Mouse (Mus musculus): ENCODE data around the gene Tfdp2. TPM values are rescaled to one million over a fixed set of nuclear protein-coding genes. Genes with fewer than 3 reads are reported as not detected.

The Tfdp2 gene
- polyA plus RNA-seq, 1 experiment from 2014 or later: 128 TPM

- 96% methylated on average over 1 of the region's 1 CpGs for WGBS
- Histone ChIP-seq H3K9me3 (ENCODE audit: control insufficient read depth, low read length) (no peaks in the 10 kb centered on the region), H3K9ac (ENCODE audit: low read length) (no peak overlapping the region), H3K27ac (ENCODE audit: low read depth, low read length) (no peak overlapping the region), H3K4me3 (ENCODE audit: low read depth, low read length) (no peak overlapping the region), H3K36me3 (ENCODE audit: control insufficient read depth, insufficient read depth, low read length) (no peaks in the 10 kb centered on the region), H3K4me1 (ENCODE audit: control insufficient read depth, insufficient read depth, low read length) (no peaks in the 10 kb centered on the region), H3K27me3 (ENCODE audit: control insufficient read depth, insufficient read depth, low read length) (no peaks in the 10 kb centered on the region), H3K4me2 (no peak overlapping the region)
- no peak for ATAC-seq (ENCODE audit: low FRiP score)
- DNase-seq (ENCODE audit: low spot score, missing footprints): no peak
Measured at GRCm38 (mm10) chr9:96217299-96217698, 21.2 kb downstream of the Tfdp2 start.

- no peaks in the 10 kb centered on the region for H3K9me3 ChIP-seq (ENCODE audit: control insufficient read depth, low read length)
- ATAC-seq (ENCODE audit: low FRiP score): no peak
- H3K27ac ChIP-seq (ENCODE audit: low read depth, low read length): no peak overlapping the region
- no peaks in the 10 kb centered on the region for H3K4me1 ChIP-seq (ENCODE audit: control insufficient read depth, insufficient read depth, low read length)
- no peaks in the 10 kb centered on the region for H3K36me3 ChIP-seq (ENCODE audit: control insufficient read depth, insufficient read depth, low read length)
- H3K4me3 ChIP-seq (ENCODE audit: low read depth, low read length): no peak overlapping the region
- no peak overlapping the region for H3K9ac ChIP-seq (ENCODE audit: low read length)
- no peak overlapping the region for H3K4me2 ChIP-seq
- no peaks in the 10 kb centered on the region for H3K27me3 ChIP-seq (ENCODE audit: control insufficient read depth, insufficient read depth, low read length)
- no peak for DNase-seq (ENCODE audit: low spot score, missing footprints)
Measured at GRCm38 (mm10) chr9:96217799-96218198, 21.7 kb downstream of the Tfdp2 start.

- no peak overlapping the region for H3K4me2 ChIP-seq
- no peak overlapping the region for H3K9ac ChIP-seq (ENCODE audit: low read length)
- DNase-seq (ENCODE audit: low spot score, missing footprints) (no peak), ATAC-seq (ENCODE audit: low FRiP score) (peak; percentile 57)
- no peaks in the 10 kb centered on the region for H3K36me3 ChIP-seq (ENCODE audit: control insufficient read depth, insufficient read depth, low read length)
- H3K9me3 ChIP-seq (ENCODE audit: control insufficient read depth, low read length): no peaks in the 10 kb centered on the region
- H3K27ac ChIP-seq (ENCODE audit: low read depth, low read length): no peak overlapping the region
- no peaks in the 10 kb centered on the region for H3K27me3 ChIP-seq (ENCODE audit: control insufficient read depth, insufficient read depth, low read length)
- no peaks in the 10 kb centered on the region for H3K4me1 ChIP-seq (ENCODE audit: control insufficient read depth, insufficient read depth, low read length)
- 50% methylated on average over 2 of the region's 2 CpGs for WGBS
- no peak overlapping the region for H3K4me3 ChIP-seq (ENCODE audit: low read depth, low read length)
Measured at GRCm38 (mm10) chr9:96219114-96219669, 23.1 kb downstream of the Tfdp2 start.

GRCm38 (mm10) chr9:96220419-96220818 lies 24.3 kb downstream of the Tfdp2 start:
- H3K9me3 ChIP-seq (ENCODE audit: control insufficient read depth, low read length): no peaks in the 10 kb centered on the region
- no peaks in the 10 kb centered on the region for H3K4me1 ChIP-seq (ENCODE audit: control insufficient read depth, insufficient read depth, low read length)
- no peak overlapping the region for H3K4me2 ChIP-seq
- no peak overlapping the region for H3K4me3 ChIP-seq (ENCODE audit: low read depth, low read length)
- H3K27ac ChIP-seq (ENCODE audit: low read depth, low read length): no peak overlapping the region
- ATAC-seq (ENCODE audit: low FRiP score) (no peak), DNase-seq (ENCODE audit: low spot score, missing footprints) (no peak)
- no peaks in the 10 kb centered on the region for H3K27me3 ChIP-seq (ENCODE audit: control insufficient read depth, insufficient read depth, low read length)
- H3K36me3 ChIP-seq (ENCODE audit: control insufficient read depth, insufficient read depth, low read length): no peaks in the 10 kb centered on the region
- H3K9ac ChIP-seq (ENCODE audit: low read length): no peak overlapping the region

- no peaks in the 10 kb centered on the region for H3K36me3 ChIP-seq (ENCODE audit: control insufficient read depth, insufficient read depth, low read length)
- H3K27ac ChIP-seq (ENCODE audit: low read depth, low read length): no peak overlapping the region
- H3K9ac ChIP-seq (ENCODE audit: low read length): no peak overlapping the region
- H3K27me3 ChIP-seq (ENCODE audit: control insufficient read depth, insufficient read depth, low read length): no peaks in the 10 kb centered on the region
- no peaks in the 10 kb centered on the region for H3K4me1 ChIP-seq (ENCODE audit: control insufficient read depth, insufficient read depth, low read length)
- H3K4me3 ChIP-seq (ENCODE audit: low read depth, low read length): no peak overlapping the region
- H3K4me2 ChIP-seq: no peak overlapping the region
- WGBS: 92% methylated on average over 2 of the region's 2 CpGs
- no peak for ATAC-seq (ENCODE audit: low FRiP score)
- no peak for DNase-seq (ENCODE audit: low spot score, missing footprints)
- H3K9me3 ChIP-seq (ENCODE audit: control insufficient read depth, low read length): no peaks in the 10 kb centered on the region
Measured at GRCm38 (mm10) chr9:96223302-96223701, 27.2 kb downstream of the Tfdp2 start.

- Histone ChIP-seq H3K4me3 (ENCODE audit: low read depth, low read length) (no peak overlapping the region), H3K27ac (ENCODE audit: low read depth, low read length) (no peak overlapping the region), H3K4me2 (no peak overlapping the region), H3K27me3 (ENCODE audit: control insufficient read depth, insufficient read depth, low read length) (no peaks in the 10 kb centered on the region), H3K9ac (ENCODE audit: low read length) (no peak overlapping the region), H3K4me1 (ENCODE audit: control insufficient read depth, insufficient read depth, low read length) (no peaks in the 10 kb centered on the region), H3K9me3 (ENCODE audit: control insufficient read depth, low read length) (no peaks in the 10 kb centered on the region), H3K36me3 (ENCODE audit: control insufficient read depth, insufficient read depth, low read length) (no peaks in the 10 kb centered on the region)
- ATAC-seq (ENCODE audit: low FRiP score) (no peak), DNase-seq (ENCODE audit: low spot score, missing footprints) (no peak)
Measured at GRCm38 (mm10) chr9:96228285-96228684, 32.2 kb downstream of the Tfdp2 start.

GRCm38 (mm10) chr9:96230271-96230670 lies 34.2 kb downstream of the Tfdp2 start:
- Histone ChIP-seq H3K27me3 (ENCODE audit: control insufficient read depth, insufficient read depth, low read length) (no peaks in the 10 kb centered on the region), H3K36me3 (ENCODE audit: control insufficient read depth, insufficient read depth, low read length) (no peaks in the 10 kb centered on the region), H3K27ac (ENCODE audit: low read depth, low read length) (no peak overlapping the region), H3K9ac (ENCODE audit: low read length) (no peak overlapping the region), H3K4me2 (no peak overlapping the region), H3K9me3 (ENCODE audit: control insufficient read depth, low read length) (no peaks in the 10 kb centered on the region), H3K4me3 (ENCODE audit: low read depth, low read length) (no peak overlapping the region), H3K4me1 (ENCODE audit: control insufficient read depth, insufficient read depth, low read length) (no peaks in the 10 kb centered on the region)
- no peak for DNase-seq (ENCODE audit: low spot score, missing footprints)
- WGBS: 33% methylated on average over 2 of the region's 2 CpGs
- peak; percentile 73 for ATAC-seq (ENCODE audit: low FRiP score)

- H3K9me3 ChIP-seq (ENCODE audit: control insufficient read depth, low read length): no peaks in the 10 kb centered on the region
- no peak overlapping the region for H3K9ac ChIP-seq (ENCODE audit: low read length)
- no peaks in the 10 kb centered on the region for H3K27me3 ChIP-seq (ENCODE audit: control insufficient read depth, insufficient read depth, low read length)
- no peaks in the 10 kb centered on the region for H3K36me3 ChIP-seq (ENCODE audit: control insufficient read depth, insufficient read depth, low read length)
- H3K27ac ChIP-seq (ENCODE audit: low read depth, low read length): no peak overlapping the region
- WGBS: 67% methylated on average over 2 of the region's 2 CpGs
- no peaks in the 10 kb centered on the region for H3K4me1 ChIP-seq (ENCODE audit: control insufficient read depth, insufficient read depth, low read length)
- no peak overlapping the region for H3K4me2 ChIP-seq
- DNase-seq (ENCODE audit: low spot score, missing footprints): no peak
- no peak for ATAC-seq (ENCODE audit: low FRiP score)
- no peak overlapping the region for H3K4me3 ChIP-seq (ENCODE audit: low read depth, low read length)
Measured at GRCm38 (mm10) chr9:96235477-96235876, 39.4 kb downstream of the Tfdp2 start.

- DNase-seq (ENCODE audit: low spot score, missing footprints): no peak
- no peak for ATAC-seq (ENCODE audit: low FRiP score)
- no peak overlapping the region for H3K9ac ChIP-seq (ENCODE audit: low read length)
- WGBS: 81% methylated on average over 1 of the region's 1 CpGs
- no peak overlapping the region for H3K4me2 ChIP-seq
- no peak overlapping the region for H3K27ac ChIP-seq (ENCODE audit: low read depth, low read length)
- no peaks in the 10 kb centered on the region for H3K9me3 ChIP-seq (ENCODE audit: control insufficient read depth, low read length)
- H3K36me3 ChIP-seq (ENCODE audit: control insufficient read depth, insufficient read depth, low read length): no peaks in the 10 kb centered on the region
- H3K27me3 ChIP-seq (ENCODE audit: control insufficient read depth, insufficient read depth, low read length): no peaks in the 10 kb centered on the region
- no peak overlapping the region for H3K4me3 ChIP-seq (ENCODE audit: low read depth, low read length)
- H3K4me1 ChIP-seq (ENCODE audit: control insufficient read depth, insufficient read depth, low read length): no peaks in the 10 kb centered on the region
Measured at GRCm38 (mm10) chr9:96237391-96237790, 41.3 kb downstream of the Tfdp2 start.

- Histone ChIP-seq H3K4me2 (no peak overlapping the region), H3K4me3 (ENCODE audit: low read depth, low read length) (no peak overlapping the region), H3K9ac (ENCODE audit: low read length) (no peak overlapping the region), H3K9me3 (ENCODE audit: control insufficient read depth, low read length) (no peaks in the 10 kb centered on the region), H3K4me1 (ENCODE audit: control insufficient read depth, insufficient read depth, low read length) (no peaks in the 10 kb centered on the region), H3K27me3 (ENCODE audit: control insufficient read depth, insufficient read depth, low read length) (no peaks in the 10 kb centered on the region), H3K27ac (ENCODE audit: low read depth, low read length) (no peak overlapping the region), H3K36me3 (ENCODE audit: control insufficient read depth, insufficient read depth, low read length) (no peaks in the 10 kb centered on the region)
- 93% methylated on average over 1 of the region's 1 CpGs for WGBS
- DNase-seq (ENCODE audit: low spot score, missing footprints) (no peak), ATAC-seq (ENCODE audit: low FRiP score) (no peak)
Measured at GRCm38 (mm10) chr9:96238286-96238685, 42.2 kb downstream of the Tfdp2 start.

All from midbrain, embryonic 11.5 days (tissue).